Comparison of ENCODE assay signal across 16 mouse cellular contexts in genomic region chr6:89288156-89288555, GRCm38 (mm10).
A peak's percentile ranks its signal among the peaks of the same experiment; 100 is the strongest.
DNase-seq lines count a peak whose midpoint lies in the region; ATAC-seq lines count a peak whose summit lies in the region.
"Had no signal": no experiment of that assay in that cellular context is flagged by ENCODE, and none has a peak within 500 bp of the region (broad histone marks: within the 10 kb centered on the region; RNA-seq: fewer than 3 reads in every experiment).

No protein-coding gene starts in this region.

- H3K9ac ChIP-seq in kidney, embryonic 14.5 days (ENCODE audit: low read depth, low read length) = no peak overlapping the region
- H3K9ac ChIP-seq in kidney, embryonic 16.5 days (replicated peaks; ENCODE audit: low read length) = no peak overlapping the region
- H3K9ac ChIP-seq in hindbrain, embryonic 11.5 days (ENCODE audit: low read depth, low read length) = no peak overlapping the region
- H3K9ac ChIP-seq: heart, embryonic 15.5 days; lung, embryonic 14.5 days had no signal

- peak overlapping the region; percentile 38; the same call in 1 of the 2 replicates for H3K27ac ChIP-seq in kidney, embryonic 14.5 days (ENCODE audit: low read depth, low read length)
- no peak overlapping the region for H3K27ac ChIP-seq in kidney, embryonic 16.5 days (ENCODE audit: low read length)
- no peak overlapping the region for H3K27ac ChIP-seq in hindbrain, embryonic 11.5 days (ENCODE audit: low read depth, low read length)
- H3K27ac ChIP-seq: embryonic facial prominence, embryonic 10.5 days; heart, embryonic 15.5 days had no signal

- no peaks in the 10 kb centered on the region for H3K36me3 ChIP-seq in kidney, embryonic 14.5 days (ENCODE audit: control insufficient read depth, insufficient read depth, low read length)
- no peaks in the 10 kb centered on the region for H3K36me3 ChIP-seq in kidney, embryonic 16.5 days (ENCODE audit: insufficient read depth, low read length)
- H3K36me3 ChIP-seq in hindbrain, embryonic 11.5 days (ENCODE audit: control insufficient read depth, insufficient read depth, low read length) = no peaks in the 10 kb centered on the region
- H3K36me3 ChIP-seq: embryonic facial prominence, embryonic 10.5 days; heart, embryonic 15.5 days had no signal

- H3K4me1 ChIP-seq in kidney, embryonic 14.5 days (ENCODE audit: control insufficient read depth, insufficient read depth, low read length) = 0 out of 2 replicates have a peak, but pooled peaks cover 10% of the 10 kb centered on the region
- H3K4me1 ChIP-seq in kidney, embryonic 16.5 days (ENCODE audit: insufficient read depth, low read length) = no peaks in the 10 kb centered on the region
- peaks cover 8% of the 10 kb centered on the region for H3K4me1 ChIP-seq in hindbrain, embryonic 11.5 days (replicated peaks; ENCODE audit: control insufficient read depth, insufficient read depth, low read length)
- H3K4me1 ChIP-seq: megakaryocyte, embryonic 14.5 days had no signal

- no peak for ATAC-seq in kidney, embryonic 14.5 days (ENCODE audit: low FRiP score, low TSS enrichment)
- no peak for ATAC-seq in kidney, embryonic 16.5 days (ENCODE audit: low FRiP score, low TSS enrichment)
- no peak for ATAC-seq in megakaryocyte progenitor cell, adult 5-6 weeks (replicated peaks; ENCODE audit: poor library complexity)
- no peak for ATAC-seq in hindbrain, embryonic 11.5 days (ENCODE audit: low FRiP score)
- ATAC-seq: hindbrain, embryonic 16.5 days had no signal

- WGBS in kidney, embryonic 14.5 days = 14% methylated on average over 6 of the region's 6 CpGs
- 13% methylated on average over 6 of the region's 6 CpGs for WGBS in kidney, embryonic 16.5 days
- WGBS in hindbrain, embryonic 11.5 days = 23% methylated on average over 6 of the region's 6 CpGs

- H3K9me3 ChIP-seq in kidney, embryonic 14.5 days (ENCODE audit: control insufficient read depth, low read length) = no peaks in the 10 kb centered on the region
- no peaks in the 10 kb centered on the region; the same call in 1 of the 2 replicates for H3K9me3 ChIP-seq in kidney, embryonic 16.5 days (ENCODE audit: low read length)
- no peaks in the 10 kb centered on the region for H3K9me3 ChIP-seq in hindbrain, embryonic 11.5 days (ENCODE audit: control insufficient read depth, low read length)
- H3K9me3 ChIP-seq: heart, embryonic 15.5 days had no signal

- no peak overlapping the region for H3K4me2 ChIP-seq in kidney, embryonic 14.5 days (replicated peaks; ENCODE audit: low read depth, low read length)
- no peak overlapping the region for H3K4me2 ChIP-seq in kidney, embryonic 16.5 days (replicated peaks; ENCODE audit: low read depth, low read length)
- no peak overlapping the region for H3K4me2 ChIP-seq in hindbrain, embryonic 11.5 days (replicated peaks; ENCODE audit: low read depth, low read length)
- H3K4me2 ChIP-seq: heart, embryonic 15.5 days; lung, embryonic 14.5 days had no signal

- H3K4me3 ChIP-seq in kidney, embryonic 14.5 days (ENCODE audit: low read length) = no peak overlapping the region
- no peak overlapping the region for H3K4me3 ChIP-seq in kidney, embryonic 16.5 days (ENCODE audit: low read length)
- no peak overlapping the region for H3K4me3 ChIP-seq in hindbrain, embryonic 11.5 days (ENCODE audit: low read depth, low read length)
- H3K4me3 ChIP-seq: embryonic facial prominence, embryonic 10.5 days; heart, embryonic 15.5 days; megakaryocyte, embryonic 14.5 days had no signal

- DNase-seq in CD4-positive, CD25-positive, alpha-beta regulatory T cell, adult 2 months (ENCODE audit: low read depth, low spot score) = peak; percentile 74
- peak; percentile 76 for DNase-seq in ZHBTc4 (ENCODE audit: low read depth, low spot score)
- peak; percentile 21 to 59 for DNase-seq in thymus, adult 18-20 months
- no peak for DNase-seq in heart, postnatal 4 days
- no peak for DNase-seq in hindbrain, embryonic 11.5 days (ENCODE audit: low spot score)
- DNase-seq: adrenal gland, postnatal 10 days; cerebellum, postnatal 25 days; kidney, adult 8-10 months; lung, embryonic 14.5 days had no signal

- H3K27me3 ChIP-seq in kidney, embryonic 14.5 days (ENCODE audit: control insufficient read depth, insufficient read depth, low read length) = no peaks in the 10 kb centered on the region
- no peaks in the 10 kb centered on the region for H3K27me3 ChIP-seq in kidney, embryonic 16.5 days (ENCODE audit: insufficient read depth, low read length)
- no peaks in the 10 kb centered on the region for H3K27me3 ChIP-seq in hindbrain, embryonic 11.5 days (ENCODE audit: control insufficient read depth, insufficient read depth, low read length)
- H3K27me3 ChIP-seq: heart, embryonic 15.5 days had no signal

Comparison
In these comparisons a context has a peak if more than half of its experiments do, and no peak if none do; other contexts are left out.
1. DNase-seq: peak in CD4-positive, CD25-positive, alpha-beta regulatory T cell, adult 2 months (single experiment), ZHBTc4 (single experiment) and thymus, adult 18-20 months (2 of 2); none in heart, postnatal 4 days (single experiment) and hindbrain, embryonic 11.5 days (single experiment).